Mouse (Mus musculus): ENCODE data around the gene Tmem42. TPM values are rescaled to one million over a fixed set of nuclear protein-coding genes. Genes with fewer than 3 reads are reported as not detected.

Gene Tmem42
- total RNA-seq (2012; rRNA removed): 4.8 and 5.0 TPM in 2 replicates

- peak; percentile 69 for DNase-seq (ENCODE audit: low read depth, low spot score)
- no peaks in the 10 kb centered on the region for H3K9me3 ChIP-seq (ENCODE audit: control insufficient read depth, insufficient read depth, low read depth, low read length)
- H3K4me3 ChIP-seq (ENCODE audit: insufficient read depth in 1 of 2, low read depth in 1 of 2, low read length in 2 of 2, poor library complexity in 1 of 2, severe bottlenecking in 1 of 2): peak within 1 kb of the TSS; percentile 80 to 85
- H3K36me3 ChIP-seq (ENCODE audit: control insufficient read depth, insufficient read depth, low read length, poor library complexity, severe bottlenecking): peaks cover 7% of the 10 kb centered on the region
- H3K4me1 ChIP-seq (ENCODE audit: control insufficient read depth in 2 of 2, insufficient read depth in 2 of 2, low read length in 2 of 2, poor library complexity in 1 of 2): peaks cover 0 to 2% of the 10 kb centered on the region in 2 experiments; a peak in 1 of 4 replicates
- peak within 1 kb of the TSS; percentile 84 for H3K9ac ChIP-seq (ENCODE audit: insufficient read depth, low read depth, low read length, poor library complexity, severe bottlenecking)
- peak within 1 kb of the TSS; percentile 60 for H3K27ac ChIP-seq (ENCODE audit: insufficient read depth, low read depth, low read length, poor library complexity, severe bottlenecking)
- in situ Hi-C loops (cut with MboI; ENCODE audit: low sequenced_read_pairs in 2 of 2, unreplicated experiment in 2 of 2): loop anchor here in 1 of 2 experiments (25.0 kb wide), 1 partner anchor 1284 kb away; no protein-coding TSS in a partner anchor
- TF ChIP-seq HCFC1 (IDR thresholded peaks at IDR 0.05; ENCODE audit: borderline replicate concordance, insufficient read depth, low read length): no peak; the same call in 1 of the 2 replicates
- peak; percentile 93 for TF ChIP-seq ZC3H11A (IDR thresholded peaks at IDR 0.05; ENCODE audit: borderline replicate concordance, low read depth, low read length)
- no peak for TF ChIP-seq ZNF384 (IDR thresholded peaks at IDR 0.05; ENCODE audit: low read depth, low read length)
Measured at GRCm38 (mm10) chr9:123020995-123021631, at the start of gene Tmem42. Gene Tmem42, plus strand, starts transcription at chr9:123021326.

GRCm38 (mm10) chr9:122998406-122999192 lies 22.5 kb upstream of the Tmem42 start:
- no peak overlapping the region for H3K9ac ChIP-seq (ENCODE audit: insufficient read depth, low read depth, low read length, poor library complexity, severe bottlenecking)
- no peak for DNase-seq (ENCODE audit: low read depth, low spot score)
- peaks cover 29% of the 10 kb centered on the region for H3K36me3 ChIP-seq (ENCODE audit: control insufficient read depth, insufficient read depth, low read length, poor library complexity, severe bottlenecking)
- H3K27ac ChIP-seq (ENCODE audit: insufficient read depth, low read depth, low read length, poor library complexity, severe bottlenecking): no peak overlapping the region
- H3K4me3 ChIP-seq (ENCODE audit: insufficient read depth in 1 of 2, low read depth in 1 of 2, low read length in 2 of 2, poor library complexity in 1 of 2, severe bottlenecking in 1 of 2): no peak overlapping the region
- H3K4me1 ChIP-seq (ENCODE audit: control insufficient read depth in 2 of 2, insufficient read depth in 2 of 2, low read length in 2 of 2, poor library complexity in 1 of 2): no peaks in the 10 kb centered on the region
- TF ChIP-seq ZNF384 (IDR thresholded peaks at IDR 0.05; ENCODE audit: low read depth, low read length): no peak
- no peak for TF ChIP-seq MAFK (IDR thresholded peaks at IDR 0.05; ENCODE audit: insufficient read depth, low read depth, low read length)
- no peak for TF ChIP-seq ZC3H11A (IDR thresholded peaks at IDR 0.05; ENCODE audit: borderline replicate concordance, low read depth, low read length)
- no peak for TF ChIP-seq CHD2 (IDR thresholded peaks at IDR 0.05; ENCODE audit: low read depth, low read length)
- TF ChIP-seq HCFC1 (IDR thresholded peaks at IDR 0.05; ENCODE audit: borderline replicate concordance, insufficient read depth, low read length): no peak
- in situ Hi-C loops (cut with MboI; ENCODE audit: low sequenced_read_pairs in 2 of 2, unreplicated experiment in 2 of 2): no loop called here
- H3K9me3 ChIP-seq (ENCODE audit: control insufficient read depth, insufficient read depth, low read depth, low read length): no peaks in the 10 kb centered on the region

- Histone ChIP-seq H3K9me3 (ENCODE audit: control insufficient read depth, insufficient read depth, low read depth, low read length) (no peaks in the 10 kb centered on the region), H3K27ac (ENCODE audit: insufficient read depth, low read depth, low read length, poor library complexity, severe bottlenecking) (no peak overlapping the region), H3K9ac (ENCODE audit: insufficient read depth, low read depth, low read length, poor library complexity, severe bottlenecking) (no peak overlapping the region), H3K36me3 (ENCODE audit: control insufficient read depth, insufficient read depth, low read length, poor library complexity, severe bottlenecking) (peaks cover 32% of the 10 kb centered on the region), H3K4me1 (ENCODE audit: control insufficient read depth in 2 of 2, insufficient read depth in 2 of 2, low read length in 2 of 2, poor library complexity in 1 of 2) (no peaks in the 10 kb centered on the region), H3K4me3 (ENCODE audit: insufficient read depth in 1 of 2, low read depth in 1 of 2, low read length in 2 of 2, poor library complexity in 1 of 2, severe bottlenecking in 1 of 2) (no peak overlapping the region)
- TF ChIP-seq ZNF384 (IDR thresholded peaks at IDR 0.05; ENCODE audit: low read depth, low read length) (no peak), ZC3H11A (IDR thresholded peaks at IDR 0.05; ENCODE audit: borderline replicate concordance, low read depth, low read length) (no peak), HCFC1 (IDR thresholded peaks at IDR 0.05; ENCODE audit: borderline replicate concordance, insufficient read depth, low read length) (no peak), CHD2 (IDR thresholded peaks at IDR 0.05; ENCODE audit: low read depth, low read length) (no peak), MAFK (IDR thresholded peaks at IDR 0.05; ENCODE audit: insufficient read depth, low read depth, low read length) (no peak)
- no peak for DNase-seq (ENCODE audit: low read depth, low spot score)
- in situ Hi-C loops (cut with MboI; ENCODE audit: low sequenced_read_pairs in 2 of 2, unreplicated experiment in 2 of 2): no loop called here
Measured at GRCm38 (mm10) chr9:122999193-122999586, 21.9 kb upstream of the Tmem42 start.

GRCm38 (mm10) chr9:123004718-123005117 lies 16.4 kb upstream of the Tmem42 start:
- H3K4me3 ChIP-seq (ENCODE audit: insufficient read depth in 1 of 2, low read depth in 1 of 2, low read length in 2 of 2, poor library complexity in 1 of 2, severe bottlenecking in 1 of 2): no peak overlapping the region
- no peak for DNase-seq (ENCODE audit: low read depth, low spot score)
- H3K9me3 ChIP-seq (ENCODE audit: control insufficient read depth, insufficient read depth, low read depth, low read length): no peaks in the 10 kb centered on the region
- H3K9ac ChIP-seq (ENCODE audit: insufficient read depth, low read depth, low read length, poor library complexity, severe bottlenecking): no peak overlapping the region
- no peak overlapping the region for H3K27ac ChIP-seq (ENCODE audit: insufficient read depth, low read depth, low read length, poor library complexity, severe bottlenecking)
- in situ Hi-C loops (cut with MboI; ENCODE audit: low sequenced_read_pairs in 2 of 2, unreplicated experiment in 2 of 2): loop anchor here in 1 of 2 experiments (25.0 kb wide), 1 partner anchor 1267 kb away; no protein-coding TSS in a partner anchor
- peaks cover 36% of the 10 kb centered on the region for H3K36me3 ChIP-seq (ENCODE audit: control insufficient read depth, insufficient read depth, low read length, poor library complexity, severe bottlenecking)
- no peaks in the 10 kb centered on the region for H3K4me1 ChIP-seq (ENCODE audit: control insufficient read depth in 2 of 2, insufficient read depth in 2 of 2, low read length in 2 of 2, poor library complexity in 1 of 2)
- TF ChIP-seq ZC3H11A (IDR thresholded peaks at IDR 0.05; ENCODE audit: borderline replicate concordance, low read depth, low read length): no peak
- TF ChIP-seq ZNF384 (IDR thresholded peaks at IDR 0.05; ENCODE audit: low read depth, low read length): no peak
- no peak for TF ChIP-seq CHD2 (IDR thresholded peaks at IDR 0.05; ENCODE audit: low read depth, low read length)
- no peak for TF ChIP-seq MAFK (IDR thresholded peaks at IDR 0.05; ENCODE audit: insufficient read depth, low read depth, low read length)
- no peak for TF ChIP-seq HCFC1 (IDR thresholded peaks at IDR 0.05; ENCODE audit: borderline replicate concordance, insufficient read depth, low read length)

Measured in ES-E14 (cell line).